8 mouse cellular contexts compared by ENCODE assay signal in the genomic region with DNA sequence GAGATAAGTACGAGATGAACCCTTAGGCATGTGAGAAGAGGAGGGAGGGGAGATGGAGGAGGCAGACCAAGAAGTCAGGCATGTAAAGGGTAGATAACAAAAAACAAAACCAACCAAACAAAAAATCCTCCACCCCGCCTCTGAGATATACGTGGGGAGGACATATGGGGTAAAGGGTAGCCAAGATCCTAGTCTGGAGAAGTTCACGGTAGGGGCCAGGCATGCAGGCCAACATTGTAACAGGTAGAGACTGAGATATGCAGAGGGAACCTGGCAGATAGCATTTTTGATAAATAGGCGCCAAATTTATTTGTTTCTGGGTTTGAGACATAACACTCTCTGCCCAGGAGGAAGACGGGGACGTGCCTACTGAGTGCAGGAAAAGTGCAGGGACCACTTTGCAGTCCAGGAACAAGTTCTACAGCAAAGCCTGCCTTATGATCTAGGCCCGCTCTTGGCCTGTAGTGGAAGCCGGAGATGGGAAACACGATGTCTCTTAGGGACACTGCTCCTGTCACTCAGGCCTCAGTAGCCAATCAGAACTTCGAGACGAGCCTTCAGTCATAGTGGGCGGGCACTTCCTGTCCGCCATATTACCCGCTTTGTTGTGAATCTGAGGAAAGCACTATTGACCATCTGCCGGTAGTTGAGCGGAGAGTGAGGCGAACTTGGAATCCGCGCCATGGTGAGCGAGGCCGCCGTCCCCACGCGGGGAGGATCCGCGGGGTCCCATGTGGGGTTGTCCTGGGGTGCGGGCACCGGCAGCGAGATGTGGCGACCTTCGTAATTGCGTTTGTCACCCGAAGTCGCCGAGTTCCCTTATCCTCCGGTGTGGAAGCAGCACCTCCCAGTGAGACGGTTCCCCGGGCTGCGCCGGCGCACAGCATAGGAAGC. TPM values are rescaled to one million over a fixed set of nuclear protein-coding genes. Genes with fewer than 3 reads are reported as not detected.
DNase-seq lines count a peak whose midpoint lies in the region; ATAC-seq and TF ChIP-seq lines count a peak whose summit lies in the region.
"Not testable (repeated sequence)": the region's sequence is repeated elsewhere in the genome, so short reads cannot be mapped to it uniquely, and the experiment has no call there.

Gene BC024063, plus strand, starts transcription at position 626 of the 894 bp plus-strand sequence.

- peak within 1 kb of the TSS; percentile 62 for H3K4me3 ChIP-seq in embryonic fibroblast, embryonic 13.5 days (ENCODE audit: insufficient read depth, low read length)
- H3K4me3 ChIP-seq in heart, embryonic 10.5 days, result peak within 1 kb of the TSS; percentile 62
- H3K4me3 ChIP-seq in kidney, embryonic 14.5 days (ENCODE audit: low read length), result peak within 1 kb of the TSS; percentile 49
- peak within 1 kb of the TSS; percentile 44 for H3K4me3 ChIP-seq in limb, embryonic 14.5 days (replicated peaks; ENCODE audit: low read length)
- H3K4me3 ChIP-seq in midbrain, embryonic 16.5 days (ENCODE audit: low read depth, low read length), result peak within 1 kb of the TSS; percentile 44

- peak; percentile 66 for TF ChIP-seq POLR2A in embryonic fibroblast, embryonic 13.5 days (IDR thresholded peaks at IDR 0.05; ENCODE audit: low read depth, low read length)
- not testable (repeated sequence) for TF ChIP-seq POLR2A in limb, embryonic 14.5 days (IDR thresholded peaks at IDR 0.05; ENCODE audit: borderline replicate concordance, extremely low read depth, insufficient read depth, insufficient read length)

- DNase-seq in A20 (ENCODE audit: low read depth, low spot score), result peak; percentile 92
- DNase-seq in brain, adult 2 months (ENCODE audit: low read depth, low spot score), result peak; percentile 96
- DNase-seq in heart, embryonic 10.5 days (ENCODE audit: low spot score), result peak; percentile 90
- DNase-seq in limb, embryonic 14.5 days (ENCODE audit: low spot score), result peak; percentile 86
- DNase-seq in spleen, postnatal 14 days (ENCODE audit: low spot score in 2 of 2), result peak; percentile 14 to 25

- not testable (repeated sequence) for H3K36me3 ChIP-seq in heart, embryonic 10.5 days; kidney, embryonic 14.5 days (ENCODE audit: control insufficient read depth, insufficient read depth, low read length); limb, embryonic 14.5 days (ENCODE audit: control insufficient read depth, insufficient read depth, low read length); midbrain, embryonic 16.5 days (ENCODE audit: control insufficient read depth, insufficient read depth, low read length)

- 18% methylated on average over 42 of the region's 42 CpGs for WGBS in heart, embryonic 10.5 days
- WGBS in kidney, embryonic 14.5 days, result 24% methylated on average over 37 of the region's 42 CpGs
- 17% methylated on average over 42 of the region's 42 CpGs for WGBS in limb, embryonic 14.5 days
- 19% methylated on average over 42 of the region's 42 CpGs for WGBS in midbrain, embryonic 16.5 days

- H3K4me1 ChIP-seq in embryonic fibroblast, embryonic 13.5 days (ENCODE audit: control insufficient read depth, insufficient read depth, low read length); heart, embryonic 10.5 days; kidney, embryonic 14.5 days (ENCODE audit: control insufficient read depth, insufficient read depth, low read length); limb, embryonic 14.5 days (ENCODE audit: control insufficient read depth, insufficient read depth, low read length); midbrain, embryonic 16.5 days (ENCODE audit: control insufficient read depth, insufficient read depth, low read length): not testable (repeated sequence)

- peak within 1 kb of the TSS; percentile 39 for H3K4me2 ChIP-seq in kidney, embryonic 14.5 days (replicated peaks; ENCODE audit: low read depth, low read length)
- peak within 1 kb of the TSS; percentile 38 for H3K4me2 ChIP-seq in limb, embryonic 14.5 days (replicated peaks; ENCODE audit: low read depth, low read length, severe bottlenecking)
- peak within 1 kb of the TSS; percentile 50 for H3K4me2 ChIP-seq in midbrain, embryonic 16.5 days (ENCODE audit: low read length)

- ATAC-seq in kidney, embryonic 14.5 days (ENCODE audit: low FRiP score, low TSS enrichment), result peak; percentile 99
- ATAC-seq in limb, embryonic 14.5 days (ENCODE audit: low FRiP score, low read depth), result peak; percentile 95
- ATAC-seq in midbrain, embryonic 16.5 days, result peak; percentile 99

- not testable (repeated sequence) for TF ChIP-seq CTCF in embryonic fibroblast, embryonic 13.5 days (IDR thresholded peaks at IDR 0.05; ENCODE audit: borderline replicate concordance, insufficient read depth, low read length)

- peak within 1 kb of the TSS; percentile 74 for H3K27ac ChIP-seq in embryonic fibroblast, embryonic 13.5 days (ENCODE audit: insufficient read depth, low read length)
- H3K27ac ChIP-seq in heart, embryonic 10.5 days, result peak within 1 kb of the TSS; percentile 79
- not testable (repeated sequence) for H3K27ac ChIP-seq in kidney, embryonic 14.5 days (ENCODE audit: low read depth, low read length)
- peak within 1 kb of the TSS; percentile 77 for H3K27ac ChIP-seq in limb, embryonic 14.5 days (replicated peaks; ENCODE audit: low read depth, low read length)
- H3K27ac ChIP-seq in midbrain, embryonic 16.5 days (ENCODE audit: low read length), result peak within 1 kb of the TSS; percentile 83

- not testable (repeated sequence) for H3K9me3 ChIP-seq in heart, embryonic 10.5 days; kidney, embryonic 14.5 days (ENCODE audit: control insufficient read depth, low read length); midbrain, embryonic 16.5 days (replicated peaks; ENCODE audit: control insufficient read depth, low read length, poor library complexity, severe bottlenecking)
- H3K9me3 ChIP-seq in limb, embryonic 14.5 days (ENCODE audit: control insufficient read depth, low read length), result peaks cover 10% of the 10 kb centered on the region; the same call in 1 of the 2 replicates

- not testable (repeated sequence) for H3K27me3 ChIP-seq in heart, embryonic 10.5 days (ENCODE audit: insufficient read depth, poor library complexity, severe bottlenecking); kidney, embryonic 14.5 days (ENCODE audit: control insufficient read depth, insufficient read depth, low read length); limb, embryonic 14.5 days (ENCODE audit: control insufficient read depth, insufficient read depth, low read length); midbrain, embryonic 16.5 days (ENCODE audit: control insufficient read depth, insufficient read depth, low read depth, low read length)

- peak within 1 kb of the TSS; percentile 56 for H3K9ac ChIP-seq in kidney, embryonic 14.5 days (ENCODE audit: low read depth, low read length)
- H3K9ac ChIP-seq in limb, embryonic 14.5 days (ENCODE audit: low read depth, low read length, severe bottlenecking), result peak within 1 kb of the TSS; percentile 56; the same call in 1 of the 2 replicates
- peak within 1 kb of the TSS; percentile 64; the same call in 1 of the 2 replicates for H3K9ac ChIP-seq in midbrain, embryonic 16.5 days (ENCODE audit: low read depth, low read length)

RNA-seq across cellular contexts. Expression of gene BC024063, which starts in this region (rescaled TPM):
- polyA plus RNA-seq in embryonic fibroblast, embryonic 13.5 days (2011; ENCODE audit: insufficient read length, low read depth, missing spikeins), result 3.5 and 4.4 TPM in 2 replicates
- 3.1 and 3.5 TPM in 2 replicates for polyA plus RNA-seq in heart, embryonic 10.5 days (2016; fragmentation: Nextera tagmentation; extraction: Ambion mirVana)
- polyA plus RNA-seq in kidney, embryonic 14.5 days (2014; fragmentation: Nextera tagmentation; extraction: Ambion mirVana), result 8.4 and 8.6 TPM in 2 replicates
- 1.4 and 2.6 TPM in 2 replicates for polyA plus RNA-seq in limb, embryonic 14.5 days (2012; rRNA removed)
- polyA plus RNA-seq in limb, embryonic 14.5 days (2014; fragmentation: Nextera tagmentation; extraction: Ambion mirVana), result 5.9 TPM in 2 replicates
- 6.5 and 7.5 TPM in 2 replicates for polyA plus RNA-seq in midbrain, embryonic 16.5 days (2015; fragmentation: Nextera tagmentation; extraction: Ambion mirVana)

Comparison
In these comparisons a context has a peak if more than half of its experiments do, and no peak if none do; other contexts are left out.
1. DNase-seq: peak in every context shown above with its lines; median percentile 96 in brain, adult 2 months; 92 in A20; 90 in heart, embryonic 10.5 days; 86 in limb, embryonic 14.5 days; 20 in spleen, postnatal 14 days.